Mouse (Mus musculus) hindbrain, embryonic 15.5 days (tissue): Measurements from ENCODE around the gene Foxn3. TPM values are rescaled to one million over a fixed set of nuclear protein-coding genes. Genes with fewer than 3 reads are reported as not detected.

Source experiments
- ATAC-seq: fragments of 200-750 bp; cut with Nextera tagmentation; 2 replicates; pipeline ENCODE4 v1.8.0; 2017; ENCODE audit warnings: low read depth, moderate number of reproducible peaks, moderate TSS enrichment; ENCODE audit not compliant: low FRiP score
- H3K27ac ChIP-seq: fragments of 300-500 bp; sonication (generic); replicated peaks from 2 replicates; pipeline ENCODE4 v1.5.1; 2015; ENCODE audit warnings: mild to moderate bottlenecking, inconsistent platforms
- H3K27me3 ChIP-seq: fragments of 300-500 bp; sonication (generic); 2 replicates; pipeline ENCODE4 v1.6.1; 2015; ENCODE audit warnings: control low read depth, inconsistent platforms
- H3K36me3 ChIP-seq: fragments of 300-500 bp; sonication (generic); 2 replicates; pipeline ENCODE4 v1.6.1; 2015; ENCODE audit warnings: control low read depth, inconsistent platforms
- H3K4me1 ChIP-seq: fragments of 300-500 bp; sonication (generic); replicated peaks from 2 replicates; pipeline ENCODE4 v1.6.1; 2015; ENCODE audit warnings: control low read depth, inconsistent platforms
- H3K4me2 ChIP-seq: fragments of 300-500 bp; sonication (generic); 2 replicates; pipeline ENCODE4 v1.6.1; 2015; ENCODE audit warnings: moderate library complexity, mild to moderate bottlenecking, inconsistent platforms
- H3K4me3 ChIP-seq: fragments of 300-500 bp; sonication (generic); 2 replicates; pipeline ENCODE4 v1.5.1; 2015; ENCODE audit warnings: mild to moderate bottlenecking, inconsistent platforms
- H3K9ac ChIP-seq: fragments of 300-500 bp; sonication (generic); 2 replicates; pipeline ENCODE4 v1.6.1; 2015; ENCODE audit warnings: inconsistent platforms
- H3K9me3 ChIP-seq: fragments of 300-500 bp; sonication (generic); 2 replicates; pipeline ENCODE4 v1.6.1; 2016; ENCODE audit warnings: control low read depth, inconsistent platforms
- WGBS: fragments of 180-500 bp; shearing (Covaris S2); methylation state at CpG from one replicate; pipeline ENCODE4 v1.1.7; 2015; 5-methylcytosine and 5-hydroxymethylcytosine counted together
- polyA plus RNA-seq: library from polyadenylated mRNA; unstranded; fragments of >200 nt; fragmentation: Nextera tagmentation; extraction: Ambion mirVana; gene quantifications from 2 replicates; pipeline ENCODE4 v1.2.1, GENCODE M21; 2015

The Foxn3 gene
- polyA plus RNA-seq, 1 experiment from 2014 or later = 78.1 TPM

- H3K27me3 ChIP-seq = no peaks in the 10 kb centered on the region
- no peak overlapping the region for H3K4me3 ChIP-seq
- 90% methylated on average over 13 of the region's 13 CpGs for WGBS
- H3K4me1 ChIP-seq = peaks cover 38% of the 10 kb centered on the region
- no peak overlapping the region for H3K9ac ChIP-seq
- no peak for ATAC-seq
- H3K36me3 ChIP-seq = no peaks in the 10 kb centered on the region
- H3K9me3 ChIP-seq = no peaks in the 10 kb centered on the region
- no peak overlapping the region for H3K4me2 ChIP-seq
- H3K27ac ChIP-seq = 0 out of 2 replicates have a peak overlapping the region, but pooled peaks have one; percentile 9
Measured at GRCm38 (mm10) chr12:99280826-99281225, 282.6 kb downstream of the Foxn3 start.

DNA sequence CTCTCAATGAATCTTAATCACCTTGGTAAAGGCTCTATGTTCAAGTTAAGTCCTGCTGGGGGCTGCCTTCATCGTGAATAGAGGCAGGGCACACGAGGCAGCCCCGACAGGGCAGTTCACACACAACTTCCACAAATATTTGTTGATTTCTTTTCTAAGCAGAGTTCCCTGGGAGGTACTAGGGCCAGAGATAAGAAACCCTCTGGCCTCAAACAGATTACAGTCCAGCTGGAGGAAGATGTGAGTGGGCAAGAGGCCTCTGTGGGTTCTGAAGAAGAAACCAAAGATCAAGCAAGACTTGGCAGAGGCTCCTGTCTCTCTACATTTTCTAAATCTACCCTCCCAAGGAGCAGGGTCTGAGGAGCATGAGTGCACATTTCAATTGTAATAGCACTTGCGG is 283.1 kb downstream of the Foxn3 start:
- H3K27me3 ChIP-seq = no peaks in the 10 kb centered on the region
- no peak for ATAC-seq
- 66% methylated on average over 4 of the region's 4 CpGs for WGBS
- H3K9me3 ChIP-seq = no peaks in the 10 kb centered on the region
- no peak overlapping the region for H3K4me3 ChIP-seq
- 0 out of 2 replicates have a peak overlapping the region, but pooled peaks have one; percentile 9 for H3K27ac ChIP-seq
- H3K36me3 ChIP-seq = no peaks in the 10 kb centered on the region
- H3K4me2 ChIP-seq = no peak overlapping the region
- H3K4me1 ChIP-seq = peaks cover 32% of the 10 kb centered on the region
- H3K9ac ChIP-seq = no peak overlapping the region

DNA sequence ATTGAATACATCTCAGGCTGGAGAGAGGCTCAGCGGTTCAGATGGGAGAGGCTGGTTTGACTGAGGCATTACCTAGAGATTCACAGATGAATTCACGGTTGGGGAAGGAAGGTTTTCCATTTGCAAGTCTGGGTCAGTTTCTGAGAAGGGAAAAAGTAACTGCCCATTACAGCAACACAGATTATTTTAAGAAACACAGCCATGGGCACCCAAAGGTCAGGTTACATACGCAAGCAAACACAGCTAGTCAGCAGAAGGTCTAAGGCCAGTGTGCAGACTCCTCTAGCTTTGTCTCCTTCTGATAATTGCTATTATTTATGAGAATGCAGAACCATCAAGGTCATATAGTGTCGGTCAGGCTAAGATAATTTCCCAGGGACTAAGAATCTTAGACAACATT is 284.0 kb downstream of the Foxn3 start:
- Histone ChIP-seq H3K27ac (no peak overlapping the region), H3K9ac (no peak overlapping the region), H3K27me3 (no peaks in the 10 kb centered on the region), H3K4me3 (no peak overlapping the region), H3K4me2 (no peak overlapping the region), H3K4me1 (peaks cover 24% of the 10 kb centered on the region), H3K36me3 (no peaks in the 10 kb centered on the region), H3K9me3 (no peaks in the 10 kb centered on the region)
- no peak for ATAC-seq
- 90% methylated on average over 4 of the region's 4 CpGs for WGBS

- H3K4me2 ChIP-seq = no peak overlapping the region
- WGBS = 71% methylated on average over 1 of the region's 1 CpGs
- no peak overlapping the region for H3K9ac ChIP-seq
- no peak overlapping the region for H3K4me3 ChIP-seq
- peaks cover 9% of the 10 kb centered on the region; the same call in 1 of the 2 replicates for H3K4me1 ChIP-seq
- H3K27me3 ChIP-seq = no peaks in the 10 kb centered on the region
- no peaks in the 10 kb centered on the region for H3K9me3 ChIP-seq
- no peak for ATAC-seq
- no peaks in the 10 kb centered on the region for H3K36me3 ChIP-seq
- H3K27ac ChIP-seq = no peak overlapping the region
Measured at GRCm38 (mm10) chr12:99274589-99274988, 288.8 kb downstream of the Foxn3 start.

GRCm38 (mm10) chr12:99269396-99269795 is 294.0 kb downstream of the Foxn3 start:
- Histone ChIP-seq H3K4me1 (peaks cover 17% of the 10 kb centered on the region; the same call in 1 of the 2 replicates), H3K4me2 (no peak overlapping the region), H3K27me3 (no peaks in the 10 kb centered on the region), H3K4me3 (no peak overlapping the region), H3K9ac (no peak overlapping the region), H3K36me3 (no peaks in the 10 kb centered on the region), H3K27ac (no peak overlapping the region), H3K9me3 (no peaks in the 10 kb centered on the region)
- 49% methylated on average over 8 of the region's 8 CpGs for WGBS
- ATAC-seq = no peak

DNA sequence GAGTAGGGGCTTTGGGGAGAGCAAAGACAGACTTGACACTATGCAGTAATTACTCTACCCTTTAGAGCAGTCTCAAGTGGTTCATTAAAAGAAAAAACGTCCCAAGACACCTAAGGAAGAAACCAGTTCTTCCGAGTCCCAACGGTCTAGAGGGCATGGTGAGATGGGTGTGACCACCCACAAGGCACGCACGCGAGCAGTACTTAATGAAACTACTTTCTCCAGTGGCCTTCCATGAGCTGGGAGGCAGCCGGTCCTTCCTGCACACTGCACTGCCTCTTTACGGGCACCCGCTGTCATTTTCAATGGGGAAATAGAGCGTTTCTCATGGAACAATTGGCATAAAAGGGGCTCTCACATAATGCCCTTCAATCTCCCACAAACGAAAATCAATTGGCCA is 294.4 kb downstream of the Foxn3 start:
- Histone ChIP-seq H3K4me2 (no peak overlapping the region), H3K9me3 (no peaks in the 10 kb centered on the region), H3K9ac (no peak overlapping the region), H3K36me3 (no peaks in the 10 kb centered on the region), H3K4me1 (peaks cover 16% of the 10 kb centered on the region; the same call in 1 of the 2 replicates), H3K27ac (no peak overlapping the region), H3K27me3 (no peaks in the 10 kb centered on the region), H3K4me3 (no peak overlapping the region)
- ATAC-seq = no peak
- WGBS = 49% methylated on average over 11 of the region's 11 CpGs

- 82% methylated on average over 11 of the region's 11 CpGs for WGBS
- no peak for ATAC-seq
- H3K4me3 ChIP-seq = no peak overlapping the region
- no peak overlapping the region for H3K9ac ChIP-seq
- no peak overlapping the region for H3K4me2 ChIP-seq
- no peaks in the 10 kb centered on the region for H3K36me3 ChIP-seq
- peaks cover 20% of the 10 kb centered on the region; the same call in 1 of the 2 replicates for H3K4me1 ChIP-seq
- H3K27ac ChIP-seq = no peak overlapping the region
- H3K27me3 ChIP-seq = no peaks in the 10 kb centered on the region
- H3K9me3 ChIP-seq = no peaks in the 10 kb centered on the region
Measured at GRCm38 (mm10) chr12:99267732-99268131, 295.6 kb downstream of the Foxn3 start.

- H3K9ac ChIP-seq = no peak overlapping the region
- ATAC-seq = no peak
- WGBS = 74% methylated on average over 7 of the region's 7 CpGs
- H3K9me3 ChIP-seq = no peaks in the 10 kb centered on the region
- H3K4me3 ChIP-seq = no peak overlapping the region
- H3K36me3 ChIP-seq = no peaks in the 10 kb centered on the region
- no peaks in the 10 kb centered on the region for H3K27me3 ChIP-seq
- H3K27ac ChIP-seq = no peak overlapping the region
- H3K4me1 ChIP-seq = peaks cover 20% of the 10 kb centered on the region; the same call in 1 of the 2 replicates
- no peak overlapping the region for H3K4me2 ChIP-seq
Measured at GRCm38 (mm10) chr12:99266434-99266833, 296.9 kb downstream of the Foxn3 start.

DNA sequence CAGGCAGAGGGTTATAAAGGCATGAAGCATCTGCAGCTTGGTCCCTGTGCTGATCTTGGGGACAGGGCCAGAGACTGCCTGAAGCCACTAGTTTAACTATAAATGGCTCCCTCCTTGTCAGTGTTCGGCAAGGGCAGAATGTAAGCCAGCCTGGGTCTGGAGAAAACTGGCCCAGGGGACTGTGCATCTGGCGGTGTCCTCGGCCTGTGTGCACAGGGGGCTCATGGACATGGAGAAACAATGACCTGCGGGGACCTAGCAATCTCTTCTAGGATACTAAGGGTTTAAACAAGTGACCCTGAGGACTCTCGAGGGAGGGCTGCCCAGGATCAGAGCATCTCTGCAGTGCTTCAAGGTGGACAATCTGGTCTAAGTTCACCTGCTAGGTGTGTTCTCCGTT is 297.6 kb downstream of the Foxn3 start:
- peaks cover 20% of the 10 kb centered on the region; the same call in 1 of the 2 replicates for H3K4me1 ChIP-seq

GRCm38 (mm10) chr12:99264386-99264785 is 299.0 kb downstream of the Foxn3 start:
- ATAC-seq = no peak
- Histone ChIP-seq H3K36me3 (no peaks in the 10 kb centered on the region), H3K4me1 (peaks cover 20% of the 10 kb centered on the region), H3K9me3 (no peaks in the 10 kb centered on the region), H3K4me3 (no peak overlapping the region), H3K27me3 (no peaks in the 10 kb centered on the region), H3K4me2 (no peak overlapping the region), H3K9ac (no peak overlapping the region), H3K27ac (no peak overlapping the region)
- 73% methylated on average over 7 of the region's 7 CpGs for WGBS

More for the DNA sequence above, 297.6 kb downstream of the Foxn3 start:
- Histone ChIP-seq H3K4me3 (no peak overlapping the region), H3K4me2 (no peak overlapping the region), H3K27me3 (no peaks in the 10 kb centered on the region), H3K27ac (no peak overlapping the region), H3K9ac (no peak overlapping the region), H3K36me3 (no peaks in the 10 kb centered on the region), H3K9me3 (no peaks in the 10 kb centered on the region)
- ATAC-seq = no peak
- WGBS = 93% methylated on average over 6 of the region's 6 CpGs

- ATAC-seq = no peak
- WGBS = 73% methylated on average over 12 of the region's 12 CpGs
- 0 out of 2 replicates have a peak overlapping the region, but pooled peaks have one; percentile 17 for H3K27ac ChIP-seq
Measured at GRCm38 (mm10) chr12:99263592-99264335, 299.6 kb downstream of the Foxn3 start.

GRCm38 (mm10) chr12:99262840-99263239 is 300.5 kb downstream of the Foxn3 start:
- ATAC-seq = no peak
- H3K36me3 ChIP-seq = no peaks in the 10 kb centered on the region
- WGBS = 78% methylated on average over 1 of the region's 1 CpGs

More at GRCm38 (mm10) chr12:99263592-99264335, 299.6 kb downstream of the Foxn3 start:
- H3K9ac ChIP-seq = no peak overlapping the region
- no peaks in the 10 kb centered on the region for H3K36me3 ChIP-seq
- H3K4me3 ChIP-seq = no peak overlapping the region
- no peaks in the 10 kb centered on the region for H3K27me3 ChIP-seq
- H3K4me1 ChIP-seq = peaks cover 23% of the 10 kb centered on the region
- no peaks in the 10 kb centered on the region for H3K9me3 ChIP-seq
- no peak overlapping the region for H3K4me2 ChIP-seq

More at GRCm38 (mm10) chr12:99262840-99263239, 300.5 kb downstream of the Foxn3 start:
- H3K9me3 ChIP-seq = no peaks in the 10 kb centered on the region
- H3K4me2 ChIP-seq = no peak overlapping the region
- H3K4me1 ChIP-seq = peaks cover 32% of the 10 kb centered on the region
- no peak overlapping the region for H3K4me3 ChIP-seq
- H3K27me3 ChIP-seq = no peaks in the 10 kb centered on the region
- H3K27ac ChIP-seq = no peak overlapping the region
- H3K9ac ChIP-seq = no peak overlapping the region
